Mouse (Mus musculus): ENCODE measurements around the gene Dapp1. TPM values are rescaled to one million over a fixed set of nuclear protein-coding genes. Genes with fewer than 3 reads are reported as not detected.

Dapp1 gene
- total RNA-seq, 2 experiments from 2014 or later: 18.3 to 34.1 TPM

DNA sequence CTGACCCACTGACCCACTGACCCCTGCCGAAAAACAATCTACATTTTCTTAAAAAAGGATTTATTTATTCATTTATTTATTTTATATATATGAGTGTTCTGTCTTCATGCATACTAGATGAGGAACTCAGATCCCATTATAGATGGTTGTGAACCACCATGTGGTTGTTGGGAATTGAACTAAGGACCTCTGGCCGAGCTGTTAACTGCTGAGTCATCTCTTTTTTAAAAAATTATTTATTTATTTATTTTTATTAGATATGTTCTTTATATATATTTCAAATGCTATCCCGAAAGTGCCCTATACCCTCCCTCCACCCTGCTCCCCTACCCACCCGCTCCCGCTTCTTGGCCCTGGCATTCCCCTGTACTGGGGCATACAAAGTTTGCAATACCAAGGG is 100.3 kb downstream of the Dapp1 start:
- ATAC-seq (replicated peaks; ENCODE audit: low FRiP score, poor library complexity, severe bottlenecking): no peak

Other genes with a start within 250 kb of the Dapp1 start
- gene H2afz, start 117.1 kb downstream of the Dapp1 start, total RNA-seq (2015; ENCODE audit: low replicate concordance): 505 TPM in 2 replicates
- 376 and 479 TPM in 2 replicates for gene H2afz, start 117.1 kb downstream of the Dapp1 start, total RNA-seq (2017; ENCODE audit: low replicate concordance)
- gene Dnajb14, start 113.9 kb downstream of the Dapp1 start, total RNA-seq (2015; ENCODE audit: low replicate concordance): 3.7 and 7.5 TPM in 2 replicates
- 3.5 and 3.7 TPM in 2 replicates for gene Dnajb14, start 113.9 kb downstream of the Dapp1 start, total RNA-seq (2017; ENCODE audit: low replicate concordance)
- gene Lamtor3, start 63.0 kb downstream of the Dapp1 start, total RNA-seq (2015; ENCODE audit: low replicate concordance): 31.6 and 47.8 TPM in 2 replicates
- gene Lamtor3, start 63.0 kb downstream of the Dapp1 start, total RNA-seq (2017; ENCODE audit: low replicate concordance): 45.0 and 49.3 TPM in 2 replicates
- not detected in 2 replicates for gene 1110002E22Rik, start 83.5 kb upstream of the Dapp1 start, total RNA-seq (2015; ENCODE audit: low replicate concordance)
- not detected in 2 replicates for gene 1110002E22Rik, start 83.5 kb upstream of the Dapp1 start, total RNA-seq (2017; ENCODE audit: low replicate concordance)
- not detected in 2 replicates for gene Gm5105, start 85.8 kb upstream of the Dapp1 start, total RNA-seq (2015; ENCODE audit: low replicate concordance)
- gene Gm5105, start 85.8 kb upstream of the Dapp1 start, total RNA-seq (2017; ENCODE audit: low replicate concordance): not detected in 2 replicates
- 0.77 and 3.3 TPM in 2 replicates for gene Trmt10a, start 161.9 kb upstream of the Dapp1 start, total RNA-seq (2015; ENCODE audit: low replicate concordance)
- 3.8 and 12.3 TPM in 2 replicates for gene Trmt10a, start 161.9 kb upstream of the Dapp1 start, total RNA-seq (2017; ENCODE audit: low replicate concordance)
- gene Mttp, start 163.4 kb upstream of the Dapp1 start, total RNA-seq (2015; ENCODE audit: low replicate concordance): 0.77 and 1.3 TPM in 2 replicates
- 0.51 and 1.4 TPM in 2 replicates for gene Mttp, start 163.4 kb upstream of the Dapp1 start, total RNA-seq (2017; ENCODE audit: low replicate concordance)
- not detected in 2 replicates for gene 4930579F01Rik, start 212.3 kb upstream of the Dapp1 start, total RNA-seq (2015; ENCODE audit: low replicate concordance)
- gene 4930579F01Rik, start 212.3 kb upstream of the Dapp1 start, total RNA-seq (2017; ENCODE audit: low replicate concordance): not detected in 2 replicates
- gene Adh7, start 236.2 kb upstream of the Dapp1 start, total RNA-seq (2015; ENCODE audit: low replicate concordance): not detected in 2 replicates
- gene Adh7, start 236.2 kb upstream of the Dapp1 start, total RNA-seq (2017; ENCODE audit: low replicate concordance): not detected in 2 replicates